Mouse (Mus musculus): Measurements from ENCODE around the gene Fam71a.
A peak's percentile ranks its signal among the peaks of the same experiment; 100 is the strongest.

Gene Fam71a

DNA sequence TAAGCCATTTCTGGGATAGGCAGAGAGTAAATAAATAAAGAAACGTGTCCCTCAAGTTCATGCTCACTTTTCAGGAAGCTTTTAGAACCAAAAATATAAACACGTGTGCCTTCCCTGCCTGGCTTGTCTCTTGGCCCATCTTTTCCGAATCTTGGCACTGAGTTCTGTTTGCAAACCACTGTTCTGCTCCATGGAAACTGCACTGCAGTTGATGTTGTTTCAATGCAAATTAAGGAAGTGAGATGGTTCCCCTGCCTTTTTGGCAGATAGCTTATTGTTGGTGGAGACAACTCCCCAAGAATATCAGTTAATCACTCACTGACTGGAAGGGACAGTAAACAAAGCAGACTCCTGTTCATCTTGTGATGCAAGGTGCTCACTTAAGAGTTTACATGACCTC is 41.9 kb downstream of the Fam71a start:
- peak; percentile 47 for DNase-seq

DNA sequence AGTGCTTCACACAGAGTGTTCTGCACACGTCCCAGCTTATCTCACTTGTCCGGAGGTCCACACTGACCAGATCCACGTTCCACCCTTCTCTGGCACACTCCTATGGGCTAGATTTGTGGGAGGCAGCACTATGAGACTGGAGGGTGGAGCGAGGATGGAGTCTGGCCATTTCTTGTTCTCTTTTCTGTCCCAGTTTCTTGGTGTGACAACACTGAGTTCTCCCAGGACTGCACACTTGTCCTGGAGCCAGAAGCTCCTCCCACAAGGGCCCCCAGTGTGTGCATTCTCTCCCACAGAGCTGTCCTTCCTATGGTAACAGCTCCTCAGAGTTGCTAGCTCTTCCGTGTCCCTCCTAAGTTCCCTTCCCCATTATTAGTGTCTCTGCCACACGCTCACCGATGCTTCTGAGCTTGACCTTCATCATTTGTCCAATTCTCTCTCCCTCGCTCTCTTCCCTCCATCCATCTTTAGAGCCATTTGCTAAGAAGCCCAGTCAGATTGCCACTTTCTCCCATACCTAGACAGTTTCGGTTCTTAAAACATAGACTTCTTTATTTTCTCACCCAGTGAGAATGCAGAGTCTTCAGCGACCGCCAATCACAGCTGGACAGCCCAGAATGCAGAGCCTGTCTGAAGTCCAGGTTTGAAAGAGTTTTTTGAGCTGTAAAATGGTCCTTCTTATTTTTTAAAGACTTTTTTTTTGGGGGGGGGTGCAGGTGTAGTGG is 48.9 kb downstream of the Fam71a start:
- no peak for DNase-seq

DNA sequence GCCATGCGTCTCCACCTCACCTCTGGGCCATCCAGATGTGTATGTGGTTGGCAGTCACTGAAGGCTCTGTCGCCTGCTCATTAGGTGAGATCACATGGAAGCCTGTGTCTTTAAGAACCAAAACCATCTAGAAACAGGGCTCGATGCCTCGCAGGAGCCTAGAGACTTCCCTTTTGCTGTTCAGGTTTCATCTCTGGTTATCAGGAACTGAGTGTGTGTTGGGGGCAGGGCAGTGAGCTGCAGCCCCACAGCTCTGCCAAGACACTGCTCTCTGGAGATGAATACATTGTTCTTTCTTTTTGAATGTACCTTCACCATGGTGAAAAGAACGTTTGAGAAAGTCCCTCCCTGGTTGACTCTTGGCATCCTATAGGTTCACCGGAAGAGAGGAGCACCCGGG is 49.7 kb downstream of the Fam71a start:
- DNase-seq: peak; percentile 43
